ENCODE assay signal across 16 mouse cellular contexts in genomic region chr10:67045192-67045899, GRCm38 (mm10). TPM values are rescaled to one million over a fixed set of nuclear protein-coding genes. Genes with fewer than 3 reads are reported as not detected.
DNase-seq lines count a peak whose midpoint lies in the region; ATAC-seq and TF ChIP-seq lines count a peak whose summit lies in the region.
"Had no signal": no experiment of that assay in that cellular context is flagged by ENCODE, and none has a peak within 500 bp of the region (broad histone marks: within the 10 kb centered on the region; RNA-seq: fewer than 3 reads in every experiment).

No protein-coding gene starts in this region.

- H3K4me1 ChIP-seq in hindbrain, embryonic 11.5 days (replicated peaks; ENCODE audit: control insufficient read depth, insufficient read depth, low read length), result no peaks in the 10 kb centered on the region
- H3K4me1 ChIP-seq in hindbrain, embryonic 10.5 days (replicated peaks), result peaks cover 22% of the 10 kb centered on the region
- H3K4me1 ChIP-seq in embryonic fibroblast, embryonic 13.5 days (ENCODE audit: control insufficient read depth, insufficient read depth, low read length), result peaks cover 13% of the 10 kb centered on the region
- peaks cover 17% of the 10 kb centered on the region for H3K4me1 ChIP-seq in hindbrain, postnatal 0 days (ENCODE audit: insufficient read depth, low read length)

- no peak overlapping the region for H3K9ac ChIP-seq in hindbrain, embryonic 11.5 days (ENCODE audit: low read depth, low read length)
- no peak overlapping the region for H3K9ac ChIP-seq in hindbrain, postnatal 0 days (replicated peaks; ENCODE audit: low read length)
- H3K9ac ChIP-seq: heart, embryonic 12.5 days; liver, embryonic 15.5 days had no signal

- H3K4me2 ChIP-seq in hindbrain, embryonic 11.5 days (replicated peaks; ENCODE audit: low read depth, low read length), result no peak overlapping the region
- H3K4me2 ChIP-seq in hindbrain, postnatal 0 days (ENCODE audit: low read depth, low read length), result 0 out of 2 replicates have a peak overlapping the region, but pooled peaks have one; percentile 19
- H3K4me2 ChIP-seq: heart, embryonic 12.5 days; liver, embryonic 15.5 days had no signal

- H3K27ac ChIP-seq in hindbrain, embryonic 11.5 days (ENCODE audit: low read depth, low read length), result no peak overlapping the region
- no peak overlapping the region for H3K27ac ChIP-seq in hindbrain, embryonic 10.5 days
- peak overlapping the region; percentile 46 for H3K27ac ChIP-seq in embryonic fibroblast, embryonic 13.5 days (ENCODE audit: insufficient read depth, low read length)
- H3K27ac ChIP-seq in hindbrain, postnatal 0 days, result no peak overlapping the region
- no peak overlapping the region for H3K27ac ChIP-seq in left cerebral cortex, adult 2 months
- H3K27ac ChIP-seq: gastrocnemius, adult 2 months; liver, embryonic 15.5 days; macrophage had no signal

- no peak for TF ChIP-seq POLR2A in embryonic fibroblast, embryonic 13.5 days (IDR thresholded peaks at IDR 0.05; ENCODE audit: low read depth, low read length)

- H3K36me3 ChIP-seq in hindbrain, embryonic 11.5 days (ENCODE audit: control insufficient read depth, insufficient read depth, low read length), result no peaks in the 10 kb centered on the region
- 0 out of 2 replicates have a peak, but pooled peaks cover 10% of the 10 kb centered on the region for H3K36me3 ChIP-seq in hindbrain, embryonic 10.5 days
- no peaks in the 10 kb centered on the region for H3K36me3 ChIP-seq in hindbrain, postnatal 0 days (ENCODE audit: insufficient read depth, low read length)
- H3K36me3 ChIP-seq: heart, embryonic 12.5 days; liver, embryonic 15.5 days had no signal

- no peak overlapping the region for H3K4me3 ChIP-seq in hindbrain, embryonic 11.5 days (ENCODE audit: low read depth, low read length)
- no peak overlapping the region for H3K4me3 ChIP-seq in hindbrain, embryonic 10.5 days
- no peak overlapping the region for H3K4me3 ChIP-seq in embryonic fibroblast, embryonic 13.5 days (ENCODE audit: insufficient read depth, low read length)
- H3K4me3 ChIP-seq in hindbrain, postnatal 0 days (ENCODE audit: low read length), result no peak overlapping the region
- no peak overlapping the region for H3K4me3 ChIP-seq in left cerebral cortex, adult 2 months
- H3K4me3 ChIP-seq: gastrocnemius, adult 2 months; heart, embryonic 12.5 days; liver, embryonic 15.5 days had no signal

- TF ChIP-seq CTCF in embryonic fibroblast, embryonic 13.5 days (IDR thresholded peaks at IDR 0.05; ENCODE audit: borderline replicate concordance, insufficient read depth, low read length), result no peak
- TF ChIP-seq CTCF in hindbrain, postnatal 0 days (IDR thresholded peaks at IDR 0.05; ENCODE audit: low read depth), result no peak
- TF ChIP-seq CTCF in left cerebral cortex, adult 2 months (IDR thresholded peaks at IDR 0.05), result no peak

- H3K9me3 ChIP-seq in hindbrain, embryonic 11.5 days (ENCODE audit: control insufficient read depth, low read length), result no peaks in the 10 kb centered on the region
- H3K9me3 ChIP-seq in hindbrain, embryonic 10.5 days, result no peaks in the 10 kb centered on the region
- no peaks in the 10 kb centered on the region for H3K9me3 ChIP-seq in hindbrain, postnatal 0 days (ENCODE audit: low read length)
- H3K9me3 ChIP-seq: heart, embryonic 12.5 days; liver, embryonic 15.5 days had no signal

- WGBS in hindbrain, embryonic 11.5 days, result 73% methylated on average over 12 of the region's 12 CpGs
- 77% methylated on average over 12 of the region's 12 CpGs for WGBS in hindbrain, embryonic 10.5 days
- WGBS in hindbrain, postnatal 0 days, result 46% methylated on average over 12 of the region's 12 CpGs

- 0 out of 2 replicates have a peak, but pooled peaks have one; percentile 30 for ATAC-seq in hindbrain, embryonic 11.5 days (ENCODE audit: low FRiP score)
- no peak for ATAC-seq in hindbrain, postnatal 0 days
- ATAC-seq in megakaryocyte-erythroid progenitor cell, adult 5-6 weeks (replicated peaks; ENCODE audit: low FRiP score, low TSS enrichment, poor library complexity, severe bottlenecking), result no peak

- no peaks in the 10 kb centered on the region for H3K27me3 ChIP-seq in hindbrain, embryonic 11.5 days (ENCODE audit: control insufficient read depth, insufficient read depth, low read length)
- H3K27me3 ChIP-seq in hindbrain, embryonic 10.5 days (ENCODE audit: insufficient read depth, poor library complexity, severe bottlenecking), result no peaks in the 10 kb centered on the region
- H3K27me3 ChIP-seq in hindbrain, postnatal 0 days (ENCODE audit: insufficient read depth, low read length), result no peaks in the 10 kb centered on the region
- H3K27me3 ChIP-seq: heart, embryonic 12.5 days; liver, embryonic 15.5 days had no signal

- intact Hi-C loops in left cerebral cortex, adult 2 months (cut with DNase I), result no loop called here

- no peak for DNase-seq in hindbrain, embryonic 11.5 days (ENCODE audit: low spot score)
- no peak for DNase-seq in hindbrain, embryonic 10.5 days (ENCODE audit: low spot score)
- DNase-seq in hindbrain, postnatal 0 days (ENCODE audit: low spot score), result no peak
- peak; percentile 24 for DNase-seq in retina, embryonic 14.5 days (ENCODE audit: low spot score)
- DNase-seq in left cerebral cortex, adult 2 months (ENCODE audit: extremely low spot score in 1 of 2, low spot score in 2 of 2), result no peak
- DNase-seq: adrenal gland, postnatal 10 days; cerebellum, adult 8-10 months; gastrocnemius, adult 2 months; kidney, adult 8-10 months; layer of hippocampus, postnatal 36 days; thymus, adult 18-20 months had no signal

RNA-seq across cellular contexts. Expression of gene Jmjd1c, which starts 50.6 kb away (rescaled TPM):
- polyA plus RNA-seq in hindbrain, embryonic 11.5 days (2014; fragmentation: Nextera tagmentation; extraction: Ambion mirVana), result 55.0 and 63.8 TPM in 2 replicates
- 32.7 and 36.7 TPM in 2 replicates for polyA plus RNA-seq in hindbrain, embryonic 10.5 days (2016; fragmentation: Nextera tagmentation; extraction: Ambion mirVana)
- 34.1 and 40.2 TPM in 2 replicates for polyA plus RNA-seq in embryonic fibroblast, embryonic 13.5 days (2011; ENCODE audit: insufficient read length, low read depth, missing spikeins)
- 53.7 and 54.1 TPM in 2 replicates for total RNA-seq in hindbrain, postnatal 0 days (2014; rRNA removed)
- 45.4 and 45.6 TPM in 2 replicates for polyA plus RNA-seq in hindbrain, postnatal 0 days (2015; fragmentation: Nextera tagmentation; extraction: Ambion mirVana)
- 100 to 1,000 TPM in 1 of 2 experiments, 10 to 100 TPM in 1; 86.3 to 102 TPM for total RNA-seq in left cerebral cortex, adult 2 months (2021)
- total RNA-seq in megakaryocyte-erythroid progenitor cell, adult 5-6 weeks (2014; fragmentation: Nextera tagmentation), result 163 and 165 TPM in 2 replicates
- 109 and 163 TPM in 2 replicates for total RNA-seq in megakaryocyte-erythroid progenitor cell, adult 5-6 weeks (2017)

RNA-seq across cellular contexts. Expression of gene Reep3, which starts 51.4 kb away (rescaled TPM):
- 46.4 and 53.8 TPM in 2 replicates for polyA plus RNA-seq in hindbrain, embryonic 11.5 days (2014; fragmentation: Nextera tagmentation; extraction: Ambion mirVana)
- polyA plus RNA-seq in hindbrain, embryonic 10.5 days (2016; fragmentation: Nextera tagmentation; extraction: Ambion mirVana), result 34.7 and 35.1 TPM in 2 replicates
- 71.6 and 76.0 TPM in 2 replicates for polyA plus RNA-seq in embryonic fibroblast, embryonic 13.5 days (2011; ENCODE audit: insufficient read length, low read depth, missing spikeins)
- 33.9 and 35.5 TPM in 2 replicates for total RNA-seq in hindbrain, postnatal 0 days (2014; rRNA removed)
- polyA plus RNA-seq in hindbrain, postnatal 0 days (2015; fragmentation: Nextera tagmentation; extraction: Ambion mirVana), result 36.2 and 37.5 TPM in 2 replicates
- total RNA-seq in left cerebral cortex, adult 2 months (2021), result 10 to 100 TPM; 16.6 to 17.8 TPM
- 6.8 and 9.1 TPM in 2 replicates for total RNA-seq in megakaryocyte-erythroid progenitor cell, adult 5-6 weeks (2014; fragmentation: Nextera tagmentation)
- total RNA-seq in megakaryocyte-erythroid progenitor cell, adult 5-6 weeks (2017), result 3.6 and 6.3 TPM in 2 replicates
